Mouse (Mus musculus) hindbrain, embryonic 15.5 days (tissue): Measurements from ENCODE around the gene Psmd9. TPM values are rescaled to one million over a fixed set of nuclear protein-coding genes. Genes with fewer than 3 reads are reported as not detected.

Experiments used
- ATAC-seq: fragments of 200-750 bp; cut with Nextera tagmentation; 2 replicates; pipeline ENCODE4 v1.8.0; 2017; ENCODE audit warnings: low read depth, moderate number of reproducible peaks, moderate TSS enrichment; ENCODE audit not compliant: low FRiP score
- H3K27ac ChIP-seq: fragments of 300-500 bp; sonication (generic); replicated peaks from 2 replicates; pipeline ENCODE4 v1.5.1; 2015; ENCODE audit warnings: mild to moderate bottlenecking, inconsistent platforms
- H3K27me3 ChIP-seq: fragments of 300-500 bp; sonication (generic); 2 replicates; pipeline ENCODE4 v1.6.1; 2015; ENCODE audit warnings: control low read depth, inconsistent platforms
- H3K36me3 ChIP-seq: fragments of 300-500 bp; sonication (generic); 2 replicates; pipeline ENCODE4 v1.6.1; 2015; ENCODE audit warnings: control low read depth, inconsistent platforms
- H3K4me1 ChIP-seq: fragments of 300-500 bp; sonication (generic); replicated peaks from 2 replicates; pipeline ENCODE4 v1.6.1; 2015; ENCODE audit warnings: control low read depth, inconsistent platforms
- H3K4me2 ChIP-seq: fragments of 300-500 bp; sonication (generic); 2 replicates; pipeline ENCODE4 v1.6.1; 2015; ENCODE audit warnings: moderate library complexity, mild to moderate bottlenecking, inconsistent platforms
- H3K4me3 ChIP-seq: fragments of 300-500 bp; sonication (generic); 2 replicates; pipeline ENCODE4 v1.5.1; 2015; ENCODE audit warnings: mild to moderate bottlenecking, inconsistent platforms
- H3K9ac ChIP-seq: fragments of 300-500 bp; sonication (generic); 2 replicates; pipeline ENCODE4 v1.6.1; 2015; ENCODE audit warnings: inconsistent platforms
- H3K9me3 ChIP-seq: fragments of 300-500 bp; sonication (generic); 2 replicates; pipeline ENCODE4 v1.6.1; 2016; ENCODE audit warnings: control low read depth, inconsistent platforms
- WGBS: fragments of 180-500 bp; shearing (Covaris S2); methylation state at CpG from one replicate; pipeline ENCODE4 v1.1.7; 2015; 5-methylcytosine and 5-hydroxymethylcytosine counted together
- polyA plus RNA-seq: library from polyadenylated mRNA; unstranded; fragments of >200 nt; fragmentation: Nextera tagmentation; extraction: Ambion mirVana; gene quantifications from 2 replicates; pipeline ENCODE4 v1.2.1, GENCODE M21; 2015

Gene Psmd9
- polyA plus RNA-seq, 1 experiment from 2014 or later = 75.7 TPM

DNA sequence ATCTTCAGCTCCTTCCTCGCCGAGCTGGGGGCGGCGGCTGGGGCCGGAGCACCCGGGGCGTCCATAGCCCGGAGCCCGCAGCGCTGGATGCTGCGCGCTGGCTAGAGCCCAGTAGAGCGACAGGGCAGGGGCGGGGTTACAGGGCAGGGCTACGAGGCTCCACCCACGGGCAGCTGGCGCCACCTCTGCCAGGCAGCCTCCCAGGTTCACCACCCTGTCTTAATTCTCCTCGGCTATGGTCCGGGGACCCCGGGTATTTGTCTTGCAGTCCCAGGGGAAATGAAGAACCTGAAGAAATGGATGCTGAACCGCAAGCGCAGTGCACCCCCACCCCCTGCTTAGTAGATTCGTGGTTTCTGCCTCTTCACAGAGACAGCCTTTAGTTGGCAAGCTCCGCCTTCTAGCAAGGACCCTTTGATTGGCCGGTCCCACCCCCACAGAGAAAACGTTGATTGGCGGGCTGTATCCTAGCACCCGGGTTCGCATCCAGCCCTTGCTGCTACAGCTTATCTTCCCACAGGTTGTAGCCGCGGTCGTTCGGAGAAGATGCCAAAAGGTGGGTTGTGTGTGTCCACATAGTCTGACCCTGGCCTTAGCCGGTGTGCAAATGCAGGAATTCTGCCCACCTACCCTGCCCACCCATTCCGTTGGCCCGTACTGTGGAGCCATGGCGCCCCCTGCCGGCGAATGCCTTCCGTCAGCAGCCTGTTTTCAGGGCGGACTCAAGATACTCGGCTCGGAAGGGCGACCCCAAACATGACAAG, 36.7 kb upstream of the Psmd9 start, which contains the start of gene Rhof:
TSS of gene Rhof (minus strand) at position 385 of the 764 bp plus-strand sequence.
- peak; percentile 43; the same call in 1 of the 2 replicates for ATAC-seq
- Histone ChIP-seq H3K36me3 (no peaks in the 10 kb centered on the region; the same call in 1 of the 2 replicates), H3K27me3 (no peaks in the 10 kb centered on the region), H3K4me3 (peak within 1 kb of the TSS; percentile 47), H3K27ac (peak within 1 kb of the TSS; percentile 100), H3K9me3 (no peaks in the 10 kb centered on the region), H3K4me1 (peaks cover 61% of the 10 kb centered on the region), H3K4me2 (peak within 1 kb of the TSS; percentile 99), H3K9ac (peak within 1 kb of the TSS; percentile 62)
- WGBS = 3% methylated on average over 44 of the region's 44 CpGs

GRCm38 (mm10) chr5:123133083-123133783, 36.0 kb upstream of the Psmd9 start:
- WGBS = 15% methylated on average over 18 of the region's 18 CpGs
- no peaks in the 10 kb centered on the region; the same call in 1 of the 2 replicates for H3K36me3 ChIP-seq
- no peak overlapping the region for H3K9ac ChIP-seq

GRCm38 (mm10) chr5:123133784-123134143, 35.4 kb upstream of the Psmd9 start:
- H3K36me3 ChIP-seq = no peaks in the 10 kb centered on the region
- ATAC-seq = peak; percentile 7; the same call in 1 of the 2 replicates

More at GRCm38 (mm10) chr5:123133083-123133783, 36.0 kb upstream of the Psmd9 start:
- ATAC-seq = peak; percentile 7; the same call in 1 of the 2 replicates
- peak overlapping the region; percentile 47; the same call in 1 of the 2 replicates for H3K4me3 ChIP-seq
- H3K9me3 ChIP-seq = no peaks in the 10 kb centered on the region
- H3K27ac ChIP-seq = peak overlapping the region; percentile 100
- peak overlapping the region; percentile 99 for H3K4me2 ChIP-seq
- H3K4me1 ChIP-seq = peaks cover 69% of the 10 kb centered on the region
- no peaks in the 10 kb centered on the region for H3K27me3 ChIP-seq

DNA sequence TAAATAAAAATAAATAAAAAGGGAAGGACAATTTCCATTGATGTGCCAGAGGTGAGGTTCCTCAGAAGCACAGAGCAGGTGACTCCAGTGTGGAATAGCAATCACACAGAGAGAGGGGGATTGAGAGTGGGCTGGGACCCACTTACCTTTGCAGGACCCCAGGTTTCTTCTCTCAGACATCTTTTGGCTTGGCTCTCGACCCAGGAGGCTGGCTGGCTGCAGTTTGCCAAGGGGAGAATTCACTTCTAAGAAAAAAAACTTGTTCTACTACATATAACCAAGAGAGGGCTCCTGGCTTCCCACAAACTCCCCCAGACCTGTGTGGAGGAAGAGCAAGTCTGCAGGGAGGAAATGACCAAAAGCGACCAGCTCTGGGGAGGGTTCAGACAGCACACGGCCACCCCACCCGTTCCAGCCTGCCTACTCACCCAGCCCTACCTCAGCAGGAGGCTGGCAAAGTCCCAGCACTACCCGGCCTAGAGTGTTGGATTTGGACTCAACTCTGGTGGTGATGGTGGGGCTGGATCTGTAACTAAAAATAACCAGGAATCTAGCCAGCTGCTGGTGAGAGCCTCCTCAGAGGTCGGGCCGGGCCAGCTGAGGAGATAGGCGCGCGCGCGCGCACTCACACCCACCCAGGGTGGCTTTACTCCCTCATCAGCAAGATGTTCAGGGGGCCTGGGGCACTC, 34.9 kb upstream of the Psmd9 start:
- peak overlapping the region; percentile 94 for H3K4me3 ChIP-seq
- no peak for ATAC-seq
- H3K27ac ChIP-seq = peak overlapping the region; percentile 100
- no peaks in the 10 kb centered on the region for H3K9me3 ChIP-seq
- WGBS = 9% methylated on average over 13 of the region's 13 CpGs
- peak overlapping the region; percentile 99 for H3K4me2 ChIP-seq
- peak overlapping the region; percentile 100 for H3K9ac ChIP-seq
- H3K27me3 ChIP-seq = no peaks in the 10 kb centered on the region
- peaks cover 69% of the 10 kb centered on the region for H3K4me1 ChIP-seq
- H3K36me3 ChIP-seq = no peaks in the 10 kb centered on the region

More at GRCm38 (mm10) chr5:123133784-123134143, 35.4 kb upstream of the Psmd9 start:
- Histone ChIP-seq H3K27ac (peak overlapping the region; percentile 100), H3K9ac (no peak overlapping the region), H3K4me3 (peak overlapping the region; percentile 0; the same call in 1 of the 2 replicates), H3K27me3 (no peaks in the 10 kb centered on the region), H3K4me1 (peaks cover 69% of the 10 kb centered on the region), H3K4me2 (peak overlapping the region; percentile 99), H3K9me3 (no peaks in the 10 kb centered on the region)
- 11% methylated on average over 7 of the region's 7 CpGs for WGBS

DNA sequence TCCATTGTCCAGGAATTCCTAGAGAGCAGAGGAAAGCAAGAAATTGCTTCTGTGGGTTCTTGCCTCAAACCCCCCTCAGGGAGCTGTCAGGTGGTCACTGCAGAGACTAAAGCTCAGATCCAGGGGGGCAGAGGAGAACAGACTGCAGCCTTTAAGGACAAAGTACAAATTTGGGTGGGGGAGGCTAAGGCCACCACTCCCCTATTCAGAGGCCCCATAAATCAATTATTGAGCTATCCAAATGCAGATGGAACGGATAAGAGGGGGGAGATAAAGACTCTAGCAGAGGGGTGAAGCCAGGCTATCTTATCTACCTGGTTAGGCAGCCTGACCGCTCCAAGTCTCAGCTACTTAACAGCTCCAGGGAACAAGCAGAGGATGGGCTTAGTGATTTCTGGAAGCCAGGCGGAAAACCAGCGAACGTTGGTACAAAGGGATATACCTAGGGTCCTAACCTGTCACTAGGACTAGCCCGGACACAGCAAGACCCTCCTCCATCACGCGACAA, 34.3 kb upstream of the Psmd9 start:
- H3K9me3 ChIP-seq = no peaks in the 10 kb centered on the region
- ATAC-seq = no peak
- peak overlapping the region; percentile 100 for H3K27ac ChIP-seq
- 11% methylated on average over 8 of the region's 8 CpGs for WGBS
- peaks cover 69% of the 10 kb centered on the region for H3K4me1 ChIP-seq
- peak overlapping the region; percentile 99 for H3K4me2 ChIP-seq
- no peaks in the 10 kb centered on the region for H3K36me3 ChIP-seq
- peak overlapping the region; percentile 100 for H3K9ac ChIP-seq
- peak overlapping the region; percentile 94 for H3K4me3 ChIP-seq
- H3K27me3 ChIP-seq = no peaks in the 10 kb centered on the region

- ATAC-seq = peak; percentile 3; the same call in 1 of the 2 replicates
- Histone ChIP-seq H3K27ac (peak overlapping the region; percentile 100), H3K4me3 (peak overlapping the region; percentile 94), H3K4me2 (peak overlapping the region; percentile 99), H3K27me3 (no peaks in the 10 kb centered on the region), H3K4me1 (peaks cover 69% of the 10 kb centered on the region), H3K9ac (peak overlapping the region; percentile 100), H3K9me3 (no peaks in the 10 kb centered on the region), H3K36me3 (no peaks in the 10 kb centered on the region)
- 3% methylated on average over 30 of the region's 30 CpGs for WGBS
Measured at GRCm38 (mm10) chr5:123135471-123136360, 33.5 kb upstream of the Psmd9 start.

DNA sequence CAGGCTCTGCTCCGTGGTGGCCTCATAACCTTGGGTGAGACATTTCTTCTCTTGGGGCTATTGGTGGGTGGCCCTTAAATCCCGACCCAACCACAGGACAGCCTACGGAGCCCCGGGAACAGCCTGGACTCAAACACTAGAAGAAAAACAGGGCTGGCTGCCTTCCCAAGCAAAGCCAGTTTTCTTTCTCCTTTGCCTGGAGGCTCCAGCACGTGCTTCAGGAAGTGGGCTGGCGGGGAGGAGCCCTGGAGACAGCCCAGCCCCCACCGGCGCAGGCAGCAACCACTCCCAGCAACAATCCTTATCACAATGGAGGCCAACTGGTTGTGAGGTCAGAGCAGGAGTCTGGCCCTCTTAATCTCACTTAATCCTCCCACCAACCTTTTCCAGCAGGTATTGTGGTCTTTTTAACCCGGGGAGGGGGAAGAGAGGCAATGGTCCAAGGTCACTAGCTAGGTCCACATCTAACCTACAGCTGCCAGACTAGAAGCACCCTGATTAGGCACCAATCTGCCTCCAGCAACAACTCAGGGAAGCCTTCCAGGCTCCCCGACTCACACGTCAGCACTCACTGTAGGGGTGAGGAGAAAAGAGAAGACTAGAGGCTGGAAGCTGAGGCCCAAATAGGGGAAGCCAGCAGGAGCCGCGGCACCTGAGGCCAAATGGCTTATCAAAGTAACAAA, 32.7 kb upstream of the Psmd9 start:
- Histone ChIP-seq H3K9me3 (no peaks in the 10 kb centered on the region), H3K36me3 (no peaks in the 10 kb centered on the region), H3K4me2 (peak overlapping the region; percentile 99), H3K27ac (peak overlapping the region; percentile 100), H3K9ac (peak overlapping the region; percentile 100), H3K4me1 (peaks cover 67% of the 10 kb centered on the region), H3K27me3 (no peaks in the 10 kb centered on the region), H3K4me3 (peak overlapping the region; percentile 94)
- WGBS = 0% methylated on average over 13 of the region's 13 CpGs
- peak; percentile 4; the same call in 1 of the 2 replicates for ATAC-seq

DNA sequence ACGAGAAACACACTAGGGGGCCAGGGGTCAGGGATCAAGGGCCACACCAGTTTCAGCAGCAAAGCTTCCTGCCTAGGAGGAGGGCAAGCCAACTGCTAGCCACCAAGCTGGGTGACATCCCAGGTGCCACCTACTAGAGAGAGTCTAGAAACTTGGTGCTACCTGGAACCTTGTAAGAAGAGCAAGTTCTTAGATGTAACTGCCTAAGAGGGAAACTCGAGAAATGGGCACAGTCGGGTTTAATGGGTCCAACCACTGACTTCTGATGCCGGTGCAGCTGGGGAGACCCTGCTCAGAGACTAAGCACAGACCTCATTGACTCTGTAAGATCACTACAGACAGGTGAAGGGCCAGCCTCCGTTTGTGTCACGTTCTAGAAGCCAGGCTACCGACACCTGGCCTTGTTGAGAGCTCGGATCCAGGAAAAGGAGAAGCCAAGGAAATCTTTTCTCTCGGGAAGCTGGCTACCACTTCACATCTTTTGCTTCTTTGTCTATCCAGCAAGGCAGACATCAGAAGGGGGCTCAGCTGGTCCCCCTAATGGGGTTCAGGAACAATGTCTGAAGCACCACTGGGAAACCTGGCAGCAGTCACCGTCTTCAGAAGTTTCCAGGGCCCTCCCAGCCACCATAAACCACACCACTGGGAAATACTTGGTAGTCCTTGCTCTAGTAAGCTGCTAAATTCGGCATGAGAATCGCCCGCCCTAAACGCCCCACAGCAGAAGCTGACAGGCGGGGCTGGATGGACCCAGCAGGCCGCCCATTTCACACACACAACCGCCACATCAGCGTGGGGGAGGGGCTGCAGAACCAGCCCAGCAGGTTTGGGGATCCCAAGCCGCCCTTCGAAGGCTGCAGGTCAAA, 31.9 kb upstream of the Psmd9 start:
- no peaks in the 10 kb centered on the region for H3K36me3 ChIP-seq
- H3K4me3 ChIP-seq = peak overlapping the region; percentile 94
- no peak for ATAC-seq
- peaks cover 59% of the 10 kb centered on the region for H3K4me1 ChIP-seq
- WGBS = 1% methylated on average over 20 of the region's 20 CpGs
- H3K27me3 ChIP-seq = no peaks in the 10 kb centered on the region
- peak overlapping the region; percentile 100 for H3K9ac ChIP-seq
- no peaks in the 10 kb centered on the region for H3K9me3 ChIP-seq
- peak overlapping the region; percentile 100 for H3K27ac ChIP-seq
- H3K4me2 ChIP-seq = peak overlapping the region; percentile 99

DNA sequence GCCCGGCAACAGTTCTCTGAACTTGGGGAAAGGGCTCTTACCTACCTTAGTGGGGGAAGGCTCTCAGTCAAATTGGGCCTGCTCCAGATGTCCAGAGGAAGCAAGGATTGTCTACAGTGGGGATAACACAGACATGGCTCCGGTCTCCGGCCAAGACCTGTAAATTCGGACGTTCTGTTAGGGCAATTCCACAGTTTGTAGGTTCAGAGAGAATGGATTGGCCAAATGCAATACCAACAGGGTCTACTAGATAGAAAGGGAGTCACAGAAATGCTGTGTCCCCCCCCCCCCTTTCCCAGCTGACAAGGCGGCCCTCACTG, 31.3 kb upstream of the Psmd9 start:
- Histone ChIP-seq H3K27me3 (no peaks in the 10 kb centered on the region), H3K9me3 (no peaks in the 10 kb centered on the region), H3K4me3 (peak overlapping the region; percentile 94), H3K27ac (peak overlapping the region; percentile 100), H3K4me1 (peaks cover 53% of the 10 kb centered on the region), H3K36me3 (no peaks in the 10 kb centered on the region), H3K4me2 (peak overlapping the region; percentile 99), H3K9ac (peak overlapping the region; percentile 100)
- under 1% methylated on average over 6 of the region's 6 CpGs for WGBS
- ATAC-seq = no peak
